Mouse (Mus musculus): ENCODE data around the gene Scyl3.

DNA sequence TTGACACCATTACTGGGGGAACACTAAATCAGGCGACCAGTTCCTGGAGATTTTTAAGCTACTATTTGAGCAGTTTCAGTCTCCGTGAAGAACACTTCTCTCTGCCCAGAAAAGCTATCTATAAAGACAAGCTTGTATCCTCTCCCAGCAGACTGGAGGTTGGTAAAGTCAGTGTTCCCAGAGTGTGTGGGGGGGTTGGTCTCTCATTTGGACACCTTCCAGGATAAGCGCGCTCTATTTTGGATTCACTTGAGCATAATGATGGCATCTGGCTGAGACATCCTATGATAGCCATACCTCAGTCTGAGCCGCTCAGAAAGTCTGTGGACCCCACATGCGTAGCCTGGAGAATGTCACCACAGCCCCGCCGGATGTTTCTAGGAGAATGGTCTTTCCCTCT, 4.8 kb upstream of the Scyl3 start:
- TF ChIP-seq CTCF (IDR thresholded peaks at IDR 0.05; ENCODE audit: low read depth), result no peak
- no peak for TF ChIP-seq EP300 (IDR thresholded peaks at IDR 0.05; ENCODE audit: low read depth)
